Mouse (Mus musculus) brain, adult 10 weeks (tissue): ENCODE data around the gene Tcte3. TPM values are rescaled to one million over a fixed set of nuclear protein-coding genes. Genes with fewer than 3 reads are reported as not detected.

Experiments
- polyA plus RNA-seq: library from polyadenylated mRNA; stranded (reverse); fragments of 350-450 nt; fragmentation: Illumina TruSeq; extraction: RNeasy Lipid Tissue Mini Kit (QIAGEN cat#74804); gene quantifications from one replicate; pipeline ENCODE4 v1.2.3, GENCODE M21; 2015; ENCODE audit warnings: low read depth, low replicate concordance

Gene Tcte3
- not detected for polyA plus RNA-seq

GRCm38 (mm10) chr17:15041175-15041729 is at the start of gene Tcte3, which contains the start of the genes Ermard and Gm3448:
Tcte3 (minus strand) TSS chr17:15041488.
Ermard (plus strand) TSS chr17:15041208.
Gm3448 (minus strand) TSS chr17:15041537.

DNA sequence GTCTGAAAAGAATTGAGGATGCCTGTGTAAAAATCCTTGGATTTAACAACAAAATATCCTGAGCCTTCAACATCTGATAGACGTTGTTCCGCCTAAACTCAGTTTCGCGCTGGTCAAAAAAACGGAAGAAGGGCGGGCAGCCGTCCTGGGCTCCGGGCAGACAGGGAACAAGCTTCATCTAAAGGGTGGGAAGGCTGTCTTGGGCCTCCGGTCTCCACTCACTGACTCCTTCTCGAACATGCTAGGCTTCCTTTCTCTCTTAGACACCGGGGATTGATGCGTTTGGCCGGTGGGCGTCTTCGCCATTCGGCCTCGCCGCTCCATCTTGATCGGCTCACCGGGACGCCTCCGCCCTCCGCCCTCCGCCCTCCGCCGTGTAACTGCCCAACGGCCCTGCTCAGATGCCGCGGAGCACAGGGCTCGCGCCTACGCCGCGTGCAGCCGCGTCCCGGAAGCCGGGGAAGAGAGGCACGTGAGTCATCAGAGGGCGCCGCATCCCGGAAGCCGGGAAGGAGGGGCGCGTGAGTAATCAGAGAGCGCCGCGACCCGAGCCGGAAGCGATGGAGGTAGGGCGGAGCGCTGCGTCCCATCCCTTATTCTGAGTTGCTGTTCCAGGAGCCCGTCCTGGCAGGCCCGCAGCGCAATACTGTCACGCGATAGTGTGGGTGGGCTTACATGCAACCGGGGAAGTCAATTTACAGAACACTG is 31.4 kb downstream of the Tcte3 start, which contains the start of gene Gm3435:
Gm3435 (plus strand) TSS at position 471 of the 708 bp plus-strand sequence.

GRCm38 (mm10) chr17:14978362-14979038 is 62.8 kb downstream of the Tcte3 start, which contains the start of the genes 9030025P20Rik and Gm3417:
9030025P20Rik (plus strand) TSS chr17:14978468.
Gm3417 (minus strand) TSS chr17:14978790.

Other genes starting within 250 kb of the Tcte3 start
- gene Wdr27, start 98.3 kb downstream of the Tcte3 start, polyA plus RNA-seq: 6.6 TPM
- gene 1600012H06Rik, start 98.3 kb downstream of the Tcte3 start, polyA plus RNA-seq: 21.6 TPM
- 48.7 TPM for gene Phf10, start 80.2 kb downstream of the Tcte3 start, polyA plus RNA-seq
- gene 9030025P20Rik, start 63.0 kb downstream of the Tcte3 start, polyA plus RNA-seq: 6.1 TPM
- not detected for gene Gm3417, start 62.7 kb downstream of the Tcte3 start, polyA plus RNA-seq
- 4.3 TPM for gene Gm3435, start 31.3 kb downstream of the Tcte3 start, polyA plus RNA-seq
- 42.5 TPM for gene Ermard, start 280 bp downstream of the Tcte3 start, polyA plus RNA-seq
- 1.9 TPM for gene Gm3448, start within 50 bp of the Tcte3 start, polyA plus RNA-seq